Mouse (Mus musculus): ENCODE results near the gene Tnk1. TPM values are rescaled to one million over a fixed set of nuclear protein-coding genes. Genes with fewer than 3 reads are reported as not detected.
A peak's percentile ranks its signal among the peaks of the same experiment; 100 is the strongest.

Gene Tnk1
- polyA plus RNA-seq (2015; fragmentation: Nextera tagmentation; extraction: Ambion mirVana), result 0.28 and 0.69 TPM in 2 replicates

- H3K4me2 ChIP-seq (ENCODE audit: low read depth, low read length), result 0 out of 2 replicates have a peak within 1 kb of the TSS, but pooled peaks have one; percentile 3
- no peak for TF ChIP-seq CTCF (IDR thresholded peaks at IDR 0.05; ENCODE audit: low read depth)
- TF ChIP-seq EP300 (IDR thresholded peaks at IDR 0.05; ENCODE audit: low read depth), result no peak
- no peak within 1 kb of the TSS for H3K4me3 ChIP-seq (ENCODE audit: low read depth, low read length)
- WGBS (ENCODE audit: insufficient replicate concordance), result 42% methylated on average over 30 of the region's 30 CpGs
- H3K9ac ChIP-seq (replicated peaks), result no peak within 1 kb of the TSS
- ATAC-seq (no peak), DNase-seq (peak; percentile 17)
- H3K27me3 ChIP-seq (ENCODE audit: insufficient read depth, low read length), result peaks cover 5% of the 10 kb centered on the region; the same call in 1 of the 2 replicates
- peaks cover 24% of the 10 kb centered on the region for H3K4me1 ChIP-seq (ENCODE audit: insufficient read depth)
- no peaks in the 10 kb centered on the region for H3K36me3 ChIP-seq (replicated peaks; ENCODE audit: insufficient read depth, low read length)
- H3K27ac ChIP-seq (ENCODE audit: low read depth), result no peak within 1 kb of the TSS
- H3K9me3 ChIP-seq (ENCODE audit: low read length), result no peaks in the 10 kb centered on the region
Measured at GRCm38 (mm10) chr11:69858113-69858998, at the start of gene Tnk1. TSS of gene Tnk1 (minus strand) at chr11:69858730.

- Histone ChIP-seq H3K9ac (replicated peaks) (no peak overlapping the region), H3K4me3 (ENCODE audit: low read depth, low read length) (no peak overlapping the region), H3K9me3 (ENCODE audit: low read length) (no peaks in the 10 kb centered on the region), H3K27me3 (ENCODE audit: insufficient read depth, low read length) (0 out of 2 replicates have a peak, but pooled peaks cover 5% of the 10 kb centered on the region), H3K4me2 (ENCODE audit: low read depth, low read length) (no peak overlapping the region), H3K36me3 (replicated peaks; ENCODE audit: insufficient read depth, low read length) (peaks cover 50% of the 10 kb centered on the region), H3K27ac (ENCODE audit: low read depth) (no peak overlapping the region), H3K4me1 (ENCODE audit: insufficient read depth) (peaks cover 21% of the 10 kb centered on the region)
- WGBS (ENCODE audit: insufficient replicate concordance), result 89% methylated on average over 9 of the region's 9 CpGs
- DNase-seq (peak; percentile 11), ATAC-seq (no peak)
- TF ChIP-seq CTCF (IDR thresholded peaks at IDR 0.05; ENCODE audit: low read depth) (no peak), EP300 (IDR thresholded peaks at IDR 0.05; ENCODE audit: low read depth) (no peak)
Measured at GRCm38 (mm10) chr11:69904311-69904710, 45.8 kb upstream of the Tnk1 start.

- Histone ChIP-seq H3K9me3 (ENCODE audit: low read length) (no peaks in the 10 kb centered on the region), H3K27ac (ENCODE audit: low read depth) (no peak overlapping the region), H3K4me3 (ENCODE audit: low read depth, low read length) (peak overlapping the region; percentile 93), H3K4me1 (ENCODE audit: insufficient read depth) (peaks cover 21% of the 10 kb centered on the region), H3K36me3 (replicated peaks; ENCODE audit: insufficient read depth, low read length) (peaks cover 37% of the 10 kb centered on the region), H3K4me2 (ENCODE audit: low read depth, low read length) (peak overlapping the region; percentile 99), H3K27me3 (ENCODE audit: insufficient read depth, low read length) (0 out of 2 replicates have a peak, but pooled peaks cover 7% of the 10 kb centered on the region), H3K9ac (replicated peaks) (0 out of 2 replicates have a peak overlapping the region, but pooled peaks have one; percentile 16)
- no peak for TF ChIP-seq CTCF (IDR thresholded peaks at IDR 0.05; ENCODE audit: low read depth)
- no peak for TF ChIP-seq EP300 (IDR thresholded peaks at IDR 0.05; ENCODE audit: low read depth)
- no peak for ATAC-seq
- 84% methylated on average over 13 of the region's 13 CpGs for WGBS (ENCODE audit: insufficient replicate concordance)
- DNase-seq, result peak; percentile 22
Measured at GRCm38 (mm10) chr11:69902972-69903371, 44.4 kb upstream of the Tnk1 start.

- ATAC-seq (peak; percentile 16), DNase-seq (peak; percentile 46)
- no peaks in the 10 kb centered on the region for H3K9me3 ChIP-seq (ENCODE audit: low read length)
- TF ChIP-seq CTCF (IDR thresholded peaks at IDR 0.05; ENCODE audit: low read depth) (no peak), EP300 (IDR thresholded peaks at IDR 0.05; ENCODE audit: low read depth) (no peak)
- peak overlapping the region; percentile 93 for H3K4me3 ChIP-seq (ENCODE audit: low read depth, low read length)
- peak overlapping the region; percentile 99 for H3K4me2 ChIP-seq (ENCODE audit: low read depth, low read length)
- H3K27me3 ChIP-seq (ENCODE audit: insufficient read depth, low read length), result 0 out of 2 replicates have a peak, but pooled peaks cover 7% of the 10 kb centered on the region
- peak overlapping the region; percentile 87 for H3K9ac ChIP-seq (replicated peaks)
- H3K36me3 ChIP-seq (replicated peaks; ENCODE audit: insufficient read depth, low read length), result peaks cover 27% of the 10 kb centered on the region
- peak overlapping the region; percentile 99 for H3K27ac ChIP-seq (ENCODE audit: low read depth)
- H3K4me1 ChIP-seq (ENCODE audit: insufficient read depth), result peaks cover 21% of the 10 kb centered on the region
- 7% methylated on average over 33 of the region's 39 CpGs for WGBS (ENCODE audit: insufficient replicate concordance)
Measured at GRCm38 (mm10) chr11:69901993-69902392, 43.5 kb upstream of the Tnk1 start.

- peaks cover 21% of the 10 kb centered on the region for H3K36me3 ChIP-seq (replicated peaks; ENCODE audit: insufficient read depth, low read length)
- peak overlapping the region; percentile 99 for H3K27ac ChIP-seq (ENCODE audit: low read depth)
- H3K4me1 ChIP-seq (ENCODE audit: insufficient read depth), result peaks cover 21% of the 10 kb centered on the region
- ATAC-seq (peak; percentile 84), DNase-seq (peak; percentile 92)
- peak overlapping the region; percentile 93 for H3K4me3 ChIP-seq (ENCODE audit: low read depth, low read length)
- H3K9me3 ChIP-seq (ENCODE audit: low read length), result no peaks in the 10 kb centered on the region
- H3K27me3 ChIP-seq (ENCODE audit: insufficient read depth, low read length), result 0 out of 2 replicates have a peak, but pooled peaks cover 7% of the 10 kb centered on the region
- under 1% methylated on average over 42 of the region's 42 CpGs for WGBS (ENCODE audit: insufficient replicate concordance)
- H3K9ac ChIP-seq (replicated peaks), result peak overlapping the region; percentile 87
- no peak for TF ChIP-seq CTCF (IDR thresholded peaks at IDR 0.05; ENCODE audit: low read depth)
- no peak for TF ChIP-seq EP300 (IDR thresholded peaks at IDR 0.05; ENCODE audit: low read depth)
- peak overlapping the region; percentile 99 for H3K4me2 ChIP-seq (ENCODE audit: low read depth, low read length)
Measured at GRCm38 (mm10) chr11:69901406-69901846, 42.9 kb upstream of the Tnk1 start.

Measured in liver, postnatal 0 days (tissue).